Mouse (Mus musculus) myocyte (in vitro differentiated cells): ENCODE measurements around the gene Tbx21.

Experiments used
- CEBPB ChIP-seq: IDR thresholded peaks from 2 replicates; pipeline ENCODE4 v1.6.1; 2011; ENCODE audit warnings: mild to moderate bottlenecking, moderate library complexity; ENCODE audit not compliant: poor library complexity, insufficient read depth, severe bottlenecking
- E2F4 ChIP-seq: IDR thresholded peaks from one replicate; pipeline ENCODE4 v1.6.1; 2011; ENCODE audit warnings: mild to moderate bottlenecking, control low read depth, moderate library complexity; ENCODE audit not compliant: insufficient read depth
- MAX ChIP-seq: IDR thresholded peaks from one replicate; pipeline ENCODE4 v1.6.1; 2011; ENCODE audit warnings: low read depth, mild to moderate bottlenecking, control low read depth
- MYOD1 ChIP-seq, 3 experiments: IDR thresholded peaks; one replicate each; pipeline ENCODE4 v1.6.1; 2011; ENCODE audit warnings: control low read depth in 2 of 3, low read depth in 2 of 3, mild to moderate bottlenecking in 2 of 3, moderate library complexity in 1 of 3; ENCODE audit not compliant: insufficient read length in 2 of 3, control insufficient read depth in 1 of 3
- MYOG ChIP-seq, 3 experiments: IDR thresholded peaks; one replicate each; pipeline ENCODE4 v1.6.1; 2011; ENCODE audit warnings: control low read depth in 2 of 3, low read depth in 2 of 3, mild to moderate bottlenecking in 2 of 3; ENCODE audit not compliant: insufficient read length in 2 of 3, control insufficient read depth in 1 of 3, insufficient read depth in 1 of 3
- POLR2A ChIP-seq: IDR thresholded peaks from one replicate; pipeline ENCODE4 v1.6.1; 2011; ENCODE audit warnings: low read depth, mild to moderate bottlenecking, control low read depth, moderate library complexity; ENCODE audit not compliant: insufficient read length
- POLR2AphosphoS2 ChIP-seq: IDR thresholded peaks from one replicate; pipeline ENCODE4 v1.6.1; 2011; ENCODE audit warnings: low read depth, control low read depth; ENCODE audit not compliant: insufficient read length
- REST ChIP-seq: IDR thresholded peaks from one replicate; pipeline ENCODE4 v1.6.1; 2011; ENCODE audit warnings: mild to moderate bottlenecking, control low read depth, moderate library complexity; ENCODE audit not compliant: insufficient read depth, insufficient read length
- SRF ChIP-seq: IDR thresholded peaks from one replicate; pipeline ENCODE4 v1.6.1; 2011; ENCODE audit warnings: low read depth; ENCODE audit not compliant: control insufficient read depth, insufficient read length
- TCF12 ChIP-seq: IDR thresholded peaks from one replicate; pipeline ENCODE4 v1.6.1; 2011; ENCODE audit warnings: mild to moderate bottlenecking, control low read depth; ENCODE audit not compliant: poor library complexity, insufficient read depth, severe bottlenecking
- TCF3 ChIP-seq: IDR thresholded peaks from one replicate; pipeline ENCODE4 v1.6.1; 2011; ENCODE audit warnings: low read depth, control low read depth; ENCODE audit not compliant: insufficient read length
- USF1 ChIP-seq: IDR thresholded peaks from one replicate; pipeline ENCODE4 v1.6.1; 2011; ENCODE audit warnings: low read depth, mild to moderate bottlenecking, control low read depth, moderate library complexity

- TF ChIP-seq MYOD1 (IDR thresholded peaks at IDR 0.05; ENCODE audit: control insufficient read depth in 1 of 3, insufficient read length in 2 of 3, low read depth in 2 of 3) (peak in 2 of 3 experiments; percentile 66 to 93), MAX (no peak), POLR2A (no peak), TCF12 (no peak), CEBPB (no peak), POLR2AphosphoS2 (no peak), E2F4 (no peak), SRF (no peak), USF1 (no peak), TCF3 (peak; percentile 24), REST (peak; percentile 11), MYOG (IDR thresholded peaks at IDR 0.05; ENCODE audit: control insufficient read depth in 1 of 3, insufficient read depth in 1 of 3, insufficient read length in 2 of 3, low read depth in 2 of 3) (peak; percentile 18 to 95 (median 83))
Observed at GRCm38 (mm10) chr11:97120221-97120620, 5.1 kb upstream of the Tbx21 start.
